Mouse (Mus musculus): Measurements from ENCODE around the gene Eef2. TPM values are rescaled to one million over a fixed set of nuclear protein-coding genes. Genes with fewer than 3 reads are reported as not detected.
"Not testable (repeated sequence)": the region's sequence is repeated elsewhere in the genome, so short reads cannot be mapped to it uniquely, and the experiment has no call there.

Gene Eef2
- polyA plus RNA-seq, 1 experiment from 2014 or later = 286 TPM

- H3K27ac ChIP-seq (ENCODE audit: low read depth, low read length) = peak overlapping the region; percentile 77
- no peaks in the 10 kb centered on the region for H3K27me3 ChIP-seq (replicated peaks; ENCODE audit: control insufficient read depth, insufficient read depth, low read length)
- peak overlapping the region; percentile 88 for H3K4me2 ChIP-seq (replicated peaks; ENCODE audit: low read depth)
- no peaks in the 10 kb centered on the region for H3K9me3 ChIP-seq (ENCODE audit: control insufficient read depth)
- H3K4me3 ChIP-seq (ENCODE audit: low read depth, low read length) = peak overlapping the region; percentile 40
- peaks cover 3% of the 10 kb centered on the region; the same call in 1 of the 2 replicates for H3K36me3 ChIP-seq (ENCODE audit: control insufficient read depth, insufficient read depth)
- peak; percentile 20; the same call in 1 of the 2 replicates for ATAC-seq
- H3K4me1 ChIP-seq (replicated peaks; ENCODE audit: control insufficient read depth, insufficient read depth, low read length) = 0 out of 2 replicates have a peak, but pooled peaks cover 4% of the 10 kb centered on the region
- no peak for TF ChIP-seq CTCF (IDR thresholded peaks at IDR 0.05; ENCODE audit: low read depth)
- peak overlapping the region; percentile 5; the same call in 1 of the 2 replicates for H3K9ac ChIP-seq (ENCODE audit: low read depth, low read length)
- WGBS = 1% methylated on average over 29 of the region's 29 CpGs
Measured at GRCm38 (mm10) chr10:81168521-81169244, 7.7 kb upstream of the Eef2 start.

DNA sequence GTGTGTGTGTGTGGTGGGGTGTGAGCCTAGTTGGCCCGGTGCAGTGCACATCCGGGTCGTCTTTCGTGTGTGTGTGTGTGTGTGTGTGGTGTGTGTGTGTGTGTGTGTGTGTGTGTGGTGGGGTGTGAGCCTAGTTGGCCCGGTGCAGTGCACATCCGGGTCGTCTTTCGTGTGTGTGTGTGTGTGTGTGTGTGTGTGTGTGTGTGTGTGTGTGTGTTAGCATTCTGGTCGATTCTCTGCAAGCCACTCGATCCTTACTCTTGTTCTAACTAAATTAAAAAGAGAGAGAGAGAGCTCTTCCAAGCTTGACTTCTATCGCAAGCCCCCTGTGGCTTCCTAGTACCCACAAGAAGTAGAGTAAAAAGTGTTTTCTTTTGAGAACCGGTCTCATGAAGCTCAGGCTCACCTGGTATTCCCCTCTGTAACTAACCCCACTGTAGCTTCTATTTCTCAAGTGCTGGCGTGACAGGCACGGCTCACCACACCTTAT is 7.0 kb upstream of the Eef2 start:
- not testable (repeated sequence) for H3K27me3 ChIP-seq (replicated peaks; ENCODE audit: control insufficient read depth, insufficient read depth, low read length); H3K9me3 ChIP-seq (ENCODE audit: control insufficient read depth); H3K9ac ChIP-seq (ENCODE audit: low read depth, low read length); H3K4me1 ChIP-seq (replicated peaks; ENCODE audit: control insufficient read depth, insufficient read depth, low read length); H3K36me3 ChIP-seq (ENCODE audit: control insufficient read depth, insufficient read depth); H3K4me3 ChIP-seq (ENCODE audit: low read depth, low read length)
- Histone ChIP-seq H3K27ac (ENCODE audit: low read depth, low read length) (peak overlapping the region; percentile 54; the same call in 1 of the 2 replicates), H3K4me2 (replicated peaks; ENCODE audit: low read depth) (peak overlapping the region; percentile 35)
- ATAC-seq = peak; percentile 40; the same call in 1 of the 2 replicates
- WGBS = 26% methylated on average over 9 of the region's 14 CpGs

GRCm38 (mm10) chr10:81173132-81173531 is 3.3 kb upstream of the Eef2 start:
- H3K4me2 ChIP-seq (replicated peaks; ENCODE audit: low read depth) = peak overlapping the region; percentile 51
- H3K27me3 ChIP-seq (replicated peaks; ENCODE audit: control insufficient read depth, insufficient read depth, low read length) = no peaks in the 10 kb centered on the region
- ATAC-seq = no peak
- H3K9me3 ChIP-seq (ENCODE audit: control insufficient read depth) = no peaks in the 10 kb centered on the region
- H3K4me1 ChIP-seq (replicated peaks; ENCODE audit: control insufficient read depth, insufficient read depth, low read length) = 0 out of 2 replicates have a peak, but pooled peaks cover 2% of the 10 kb centered on the region
- H3K27ac ChIP-seq (ENCODE audit: low read depth, low read length) = peak overlapping the region; percentile 31; the same call in 1 of the 2 replicates
- 7% methylated on average over 21 of the region's 21 CpGs for WGBS
- peaks cover 7% of the 10 kb centered on the region for H3K36me3 ChIP-seq (ENCODE audit: control insufficient read depth, insufficient read depth)
- 0 out of 2 replicates have a peak overlapping the region, but pooled peaks have one; percentile 8 for H3K9ac ChIP-seq (ENCODE audit: low read depth, low read length)
- TF ChIP-seq CTCF (IDR thresholded peaks at IDR 0.05; ENCODE audit: low read depth) = peak; percentile 95
- no peak overlapping the region for H3K4me3 ChIP-seq (ENCODE audit: low read depth, low read length)

GRCm38 (mm10) chr10:81174617-81175344 is 1.6 kb upstream of the Eef2 start:
- ATAC-seq = peak; percentile 17; the same call in 1 of the 2 replicates
- no peak overlapping the region for H3K9ac ChIP-seq (ENCODE audit: low read depth, low read length)
- 6% methylated on average over 29 of the region's 29 CpGs for WGBS
- TF ChIP-seq CTCF (IDR thresholded peaks at IDR 0.05; ENCODE audit: low read depth) = peak; percentile 98
- no peaks in the 10 kb centered on the region for H3K9me3 ChIP-seq (ENCODE audit: control insufficient read depth)
- H3K27ac ChIP-seq (ENCODE audit: low read depth, low read length) = no peak overlapping the region
- H3K4me2 ChIP-seq (replicated peaks; ENCODE audit: low read depth) = peak overlapping the region; percentile 41
- no peaks in the 10 kb centered on the region for H3K4me1 ChIP-seq (replicated peaks; ENCODE audit: control insufficient read depth, insufficient read depth, low read length)
- peaks cover 24% of the 10 kb centered on the region for H3K36me3 ChIP-seq (ENCODE audit: control insufficient read depth, insufficient read depth)
- H3K4me3 ChIP-seq (ENCODE audit: low read depth, low read length) = peak overlapping the region; percentile 4; the same call in 1 of the 2 replicates
- no peaks in the 10 kb centered on the region for H3K27me3 ChIP-seq (replicated peaks; ENCODE audit: control insufficient read depth, insufficient read depth, low read length)

GRCm38 (mm10) chr10:81175345-81175701 is 1.1 kb upstream of the Eef2 start:
- peak overlapping the region; percentile 11; the same call in 1 of the 2 replicates for H3K27ac ChIP-seq (ENCODE audit: low read depth, low read length)
- H3K27me3 ChIP-seq (replicated peaks; ENCODE audit: control insufficient read depth, insufficient read depth, low read length); ATAC-seq; H3K4me1 ChIP-seq (replicated peaks; ENCODE audit: control insufficient read depth, insufficient read depth, low read length); H3K9me3 ChIP-seq (ENCODE audit: control insufficient read depth); H3K9ac ChIP-seq (ENCODE audit: low read depth, low read length): not testable (repeated sequence)
- 0 out of 2 replicates have a peak overlapping the region, but pooled peaks have one; percentile 4 for H3K4me3 ChIP-seq (ENCODE audit: low read depth, low read length)
- 4% methylated on average over 4 of the region's 4 CpGs for WGBS
- H3K36me3 ChIP-seq (ENCODE audit: control insufficient read depth, insufficient read depth) = peaks cover 29% of the 10 kb centered on the region
- peak overlapping the region; percentile 41 for H3K4me2 ChIP-seq (replicated peaks; ENCODE audit: low read depth)

DNA sequence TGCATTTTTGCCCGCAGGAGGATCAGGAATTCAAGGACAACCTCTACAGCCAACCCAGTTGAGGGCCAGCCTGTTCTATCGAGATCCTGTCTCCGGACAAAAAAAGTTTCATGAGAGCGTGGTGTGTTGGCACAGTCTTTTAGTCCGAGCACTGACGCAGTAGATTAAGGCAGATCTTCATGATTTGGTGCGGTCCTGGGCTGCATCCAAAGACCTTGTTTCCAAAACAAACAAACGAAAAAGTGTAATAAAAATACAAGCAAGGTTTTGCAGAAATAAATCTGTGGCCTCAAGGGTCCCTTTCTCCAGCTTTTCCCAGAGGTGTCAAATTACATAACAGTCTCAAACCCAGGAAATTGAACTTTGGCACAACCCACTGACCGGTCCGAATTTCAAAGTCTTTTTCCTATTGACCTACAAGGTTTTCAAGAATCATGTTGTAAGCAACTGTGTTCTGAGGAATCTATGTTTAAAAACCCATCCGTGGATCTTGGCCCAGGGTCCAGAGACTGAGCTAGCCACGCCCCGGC is 430 bp upstream of the Eef2 start:
- Histone ChIP-seq H3K27me3 (replicated peaks; ENCODE audit: control insufficient read depth, insufficient read depth, low read length) (no peaks in the 10 kb centered on the region), H3K9ac (ENCODE audit: low read depth, low read length) (no peak overlapping the region), H3K27ac (ENCODE audit: low read depth, low read length) (peak overlapping the region; percentile 50; the same call in 1 of the 2 replicates), H3K4me2 (replicated peaks; ENCODE audit: low read depth) (peak overlapping the region; percentile 75), H3K4me1 (replicated peaks; ENCODE audit: control insufficient read depth, insufficient read depth, low read length) (no peaks in the 10 kb centered on the region), H3K9me3 (ENCODE audit: control insufficient read depth) (no peaks in the 10 kb centered on the region), H3K36me3 (ENCODE audit: control insufficient read depth, insufficient read depth) (peaks cover 36% of the 10 kb centered on the region), H3K4me3 (ENCODE audit: low read depth, low read length) (peak overlapping the region; percentile 90)
- WGBS = 1% methylated on average over 13 of the region's 13 CpGs
- peak; percentile 1; the same call in 1 of the 2 replicates for ATAC-seq
- TF ChIP-seq CTCF (IDR thresholded peaks at IDR 0.05; ENCODE audit: low read depth) = no peak
